Mouse (Mus musculus): ENCODE results near the gene Fxyd7.

Fxyd7 gene

GRCm38 (mm10) chr7:31000505-31001020, 50.7 kb downstream of the Fxyd7 start:
- peak; percentile 72 to 78 for DNase-seq

DNA sequence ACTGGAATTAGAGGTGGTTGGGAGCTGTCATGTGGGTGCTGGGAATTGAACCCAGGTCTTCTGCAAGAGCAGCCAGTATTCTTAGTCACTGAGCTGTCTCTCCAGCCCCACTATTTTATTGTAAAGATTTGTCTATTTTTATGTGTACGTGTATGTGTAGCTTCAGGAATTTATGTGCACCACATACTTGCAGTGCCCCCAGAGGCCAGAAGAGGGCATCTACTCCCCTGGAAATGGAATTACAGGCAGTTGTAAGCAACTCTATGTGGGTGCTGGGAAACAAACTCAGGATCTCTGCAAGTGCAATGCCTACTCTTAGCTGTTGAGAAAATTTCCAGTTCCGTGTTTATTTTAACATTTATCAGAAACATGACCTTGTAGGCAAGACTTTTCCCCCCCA, 54.8 kb downstream of the Fxyd7 start:
- no peak for DNase-seq

- DNase-seq = no peak
These were observed 57.3 kb downstream of the Fxyd7 start for GRCm38 (mm10) chr7:30993986-30994385.

All from kidney, postnatal 25 days (tissue).